Mouse (Mus musculus) cerebellum, adult 2 months (tissue): ENCODE results near the gene Limk2.

Experiments used
- CTCF ChIP-seq: fragments of 200-500 bp; IDR thresholded peaks from 2 replicates; pipeline ENCODE4 v1.5.1; 2011; ENCODE audit warnings: low read depth, mild to moderate bottlenecking, control low read depth, low read length, moderate library complexity, borderline replicate concordance; ENCODE audit not compliant: insufficient read depth
- POLR2A ChIP-seq: fragments of 200-500 bp; IDR thresholded peaks from 2 replicates; pipeline ENCODE4 v1.6.1; 2011; ENCODE audit warnings: low read length, control low read depth, borderline replicate concordance; ENCODE audit not compliant: insufficient read depth

DNA sequence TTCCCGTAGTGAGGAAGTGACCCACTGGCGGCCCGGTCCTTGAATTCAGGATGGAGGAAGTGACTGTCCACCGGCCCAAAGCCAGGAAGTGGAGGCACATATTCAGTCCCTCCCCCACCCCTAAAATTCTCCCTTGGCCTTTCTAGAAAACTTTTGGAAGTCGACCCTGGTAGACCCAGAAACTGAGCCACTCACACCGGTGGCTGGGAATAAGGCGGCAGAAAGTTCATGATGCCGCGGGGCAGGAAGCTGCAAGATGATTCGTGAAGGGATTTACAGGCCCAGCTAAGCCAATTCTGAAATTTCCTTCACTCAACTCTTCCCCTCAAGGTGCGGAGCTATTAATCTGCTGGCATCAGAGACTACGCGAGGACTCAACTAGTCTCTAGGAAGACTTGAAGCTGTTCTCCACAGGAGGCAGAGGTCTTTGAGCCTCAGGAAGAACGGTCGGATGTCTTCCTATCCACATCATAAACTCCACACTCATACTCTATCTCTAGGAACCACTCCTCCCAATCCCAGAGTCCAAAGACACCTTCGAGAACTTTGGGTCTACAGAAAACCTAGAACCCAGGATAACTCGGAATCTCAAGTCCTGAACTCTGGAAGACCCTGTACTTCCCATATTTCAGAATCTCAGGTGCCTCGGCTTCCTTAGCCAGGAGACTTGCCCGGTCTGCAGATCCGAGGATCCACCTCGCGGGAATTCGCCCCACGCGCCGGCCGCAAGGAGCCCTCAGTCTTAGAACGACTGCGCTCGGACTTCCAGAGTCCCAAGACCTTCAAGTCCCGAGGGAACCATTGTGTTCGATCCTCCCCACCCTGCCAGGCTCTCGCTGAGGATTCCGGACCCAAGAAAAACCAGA lies 625 bp downstream of the Limk2 start:
- no peak for TF ChIP-seq CTCF
- TF ChIP-seq POLR2A: no peak
